Mouse (Mus musculus) adrenal gland, adult 2 months (tissue): ENCODE data around the gene Atp7b. TPM values are rescaled to one million over a fixed set of nuclear protein-coding genes. Genes with fewer than 3 reads are reported as not detected.

Source experiments
- DNase-seq: peaks from one replicate; pipeline ENCODE4 v3.0.0; 2021
- long read RNA-seq: library from polyadenylated mRNA; stranded (forward); transcript quantifications from one replicate; pipeline ENCODE4 v2.0.0, GENCODE M21; 2021
- polyA plus RNA-seq: library from polyadenylated mRNA; depleted of rRNA; stranded (reverse); fragments of >200 nt; gene quantifications from 2 replicates; pipeline ENCODE4 v1.2.3, GENCODE M21; 2012; rRNA removed
- total RNA-seq, 2 experiments: library from RNA; stranded (reverse); gene quantifications; 2 replicates each; pipeline ENCODE4 v1.2.3; 2021

Atp7b gene
- total RNA-seq = 1 to 10 TPM in 1 of 2 experiments, under 1 TPM in 1; 0.81 to 1.2 TPM
- 0.08 and 0.09 TPM in 2 replicates for polyA plus RNA-seq
- long read RNA-seq = 0 reads

GRCm38 (mm10) chr8:22059821-22060445 lies at the start of gene Atp7b:
Atp7b (minus strand) TSS chr8:22060305.
- no peak for DNase-seq

- no peak for DNase-seq
Measured at GRCm38 (mm10) chr8:22107020-22107419, 46.9 kb upstream of the Atp7b start.

GRCm38 (mm10) chr8:22091568-22091967 lies 31.5 kb upstream of the Atp7b start:
- no peak for DNase-seq

GRCm38 (mm10) chr8:22089226-22089625 lies 29.1 kb upstream of the Atp7b start:
- DNase-seq = no peak

GRCm38 (mm10) chr8:22079313-22080007 lies 19.4 kb upstream of the Atp7b start:
- DNase-seq = no peak

GRCm38 (mm10) chr8:22061126-22061525 lies 1.0 kb upstream of the Atp7b start:
- DNase-seq = peak; percentile 26

GRCm38 (mm10) chr8:22060446-22060889 lies 363 bp upstream of the Atp7b start, which contains the start of gene Alg11:
Alg11 (plus strand) TSS chr8:22060721.
- peak; percentile 98 for DNase-seq

- DNase-seq = no peak
Measured at GRCm38 (mm10) chr8:22059153-22059738, 859 bp downstream of the Atp7b start.

GRCm38 (mm10) chr8:22058368-22058767 lies 1.7 kb downstream of the Atp7b start:
- no peak for DNase-seq

- DNase-seq = no peak
Measured at GRCm38 (mm10) chr8:22056850-22057249, 3.3 kb downstream of the Atp7b start.

- no peak for DNase-seq
Measured at GRCm38 (mm10) chr8:22055492-22055877, 4.6 kb downstream of the Atp7b start.

GRCm38 (mm10) chr8:22054674-22055491 lies 5.2 kb downstream of the Atp7b start:
- peak; percentile 66 for DNase-seq

GRCm38 (mm10) chr8:22047699-22048464 lies 12.2 kb downstream of the Atp7b start:
- peak; percentile 48 for DNase-seq

GRCm38 (mm10) chr8:22043706-22044105 lies 16.4 kb downstream of the Atp7b start:
- DNase-seq = no peak

GRCm38 (mm10) chr8:22042515-22042914 lies 17.6 kb downstream of the Atp7b start:
- DNase-seq = no peak

- no peak for DNase-seq
Measured at GRCm38 (mm10) chr8:22040153-22040509, 20.0 kb downstream of the Atp7b start.

GRCm38 (mm10) chr8:22039468-22040152 lies 20.5 kb downstream of the Atp7b start:
- DNase-seq = no peak

GRCm38 (mm10) chr8:22037022-22037421 lies 23.1 kb downstream of the Atp7b start:
- no peak for DNase-seq

GRCm38 (mm10) chr8:22036137-22036536 lies 24.0 kb downstream of the Atp7b start:
- DNase-seq = no peak

GRCm38 (mm10) chr8:22030990-22031389 lies 29.1 kb downstream of the Atp7b start:
- no peak for DNase-seq

- no peak for DNase-seq
Measured at GRCm38 (mm10) chr8:22028973-22029372, 31.1 kb downstream of the Atp7b start.
